Mouse (Mus musculus) gastrocnemius, adult 8-10 months (tissue): ENCODE measurements around the gene Mphosph9. TPM values are rescaled to one million over a fixed set of nuclear protein-coding genes. Genes with fewer than 3 reads are reported as not detected.
"Not testable (repeated sequence)": the region's sequence is repeated elsewhere in the genome, so short reads cannot be mapped to it uniquely, and the experiment has no call there.

Experiments
- DNase-seq, 2 experiments: peaks; one replicate each; pipeline ENCODE4 v3.0.0; 2022; ENCODE audit warnings: low spot score in 2 of 2
- total RNA-seq, 4 experiments: library from RNA; stranded (reverse); gene quantifications; 2 replicates each; pipeline ENCODE4 v1.2.4; 2022

Gene Mphosph9
- total RNA-seq, 4 experiments from 2014 or later = 2.0 to 3.1 (median 2.6) TPM

GRCm38 (mm10) chr5:124240841-124241685, 86.7 kb downstream of the Mphosph9 start:
- no peak for DNase-seq

GRCm38 (mm10) chr5:124236180-124236579, 91.6 kb downstream of the Mphosph9 start:
- DNase-seq = no peak

DNA sequence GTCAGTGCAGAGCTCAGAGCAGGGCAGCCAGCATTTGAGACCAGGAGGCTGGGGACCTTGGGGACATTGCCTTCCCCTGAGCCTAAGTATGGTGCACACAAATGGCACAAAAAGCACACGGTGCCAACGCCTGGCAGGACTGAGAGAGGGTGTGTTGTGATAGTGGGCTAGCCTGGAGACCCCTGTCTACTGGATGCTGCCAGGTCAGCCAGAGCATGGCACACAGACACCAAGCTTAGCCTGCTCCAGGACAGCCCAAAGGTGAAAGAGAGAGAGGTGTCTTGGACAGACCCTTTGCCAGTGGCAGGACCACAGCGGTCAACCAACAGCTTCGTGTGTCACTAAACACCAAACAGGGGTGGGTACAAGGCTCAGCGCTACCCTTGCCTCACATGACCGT, 93.0 kb downstream of the Mphosph9 start:
- no peak for DNase-seq

DNA sequence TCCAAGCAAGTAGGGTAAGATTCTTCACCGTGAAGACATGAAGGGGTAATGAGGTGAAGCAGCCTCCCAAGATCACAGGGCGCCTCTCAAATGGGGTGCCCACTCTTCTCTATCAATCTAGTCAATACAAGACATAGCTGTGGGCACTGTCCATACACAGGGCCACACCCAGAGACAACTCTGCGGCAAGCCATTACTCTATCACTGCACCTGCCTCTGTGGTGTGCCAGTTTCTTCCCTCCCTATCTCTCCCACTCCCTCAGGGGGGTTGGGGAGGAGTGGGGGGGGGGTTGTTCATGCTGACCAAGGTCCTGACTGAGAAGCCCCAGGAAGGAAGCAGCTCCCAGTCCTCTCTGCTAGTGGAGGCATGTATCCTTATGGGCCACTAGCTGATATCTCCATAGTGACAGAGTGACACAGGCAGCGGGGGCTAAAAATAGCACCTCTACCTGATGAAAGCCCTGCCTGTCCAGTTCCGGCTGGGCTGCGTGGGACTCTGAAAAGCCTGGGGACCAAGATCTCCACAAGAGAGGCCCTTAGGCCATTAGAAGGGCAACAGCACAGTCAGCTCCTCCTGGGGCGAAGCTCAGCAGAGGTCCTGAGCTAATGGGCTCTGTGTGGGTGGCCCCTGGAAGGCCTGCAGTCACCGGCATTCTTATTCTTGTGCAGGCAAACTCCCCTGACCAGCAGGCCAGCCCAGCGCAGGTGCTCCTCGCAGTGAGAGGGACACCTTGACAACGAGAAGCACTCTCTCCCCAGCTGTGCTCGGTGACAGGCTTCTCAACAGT, 93.7 kb downstream of the Mphosph9 start:
- DNase-seq = no peak

GRCm38 (mm10) chr5:124233144-124233465, 94.7 kb downstream of the Mphosph9 start:
- no peak for DNase-seq

- DNase-seq = no peak
Measured at GRCm38 (mm10) chr5:124232360-124233143, 95.2 kb downstream of the Mphosph9 start.

GRCm38 (mm10) chr5:124230461-124230860, 97.3 kb downstream of the Mphosph9 start:
- no peak for DNase-seq

DNA sequence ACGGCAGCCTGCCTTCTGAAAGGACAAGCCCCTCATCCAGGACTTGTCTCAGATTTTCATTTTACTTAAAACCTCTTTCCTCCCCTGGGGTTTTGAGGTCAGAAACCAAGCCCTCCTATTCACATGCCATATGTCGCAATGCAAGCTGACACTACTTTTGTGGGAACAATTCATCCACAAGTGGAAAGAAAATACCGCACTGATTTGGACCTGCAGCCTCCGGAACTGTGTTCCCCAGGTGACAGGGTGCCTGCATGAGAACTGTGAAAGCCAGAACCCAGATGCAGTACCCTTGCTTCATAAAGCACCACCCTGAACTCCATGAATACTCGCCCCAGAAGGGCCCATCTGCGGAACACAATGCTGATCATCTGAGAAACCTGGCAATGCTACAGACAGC, 100.6 kb downstream of the Mphosph9 start:
- no peak for DNase-seq

- DNase-seq = no peak
Measured at GRCm38 (mm10) chr5:124226494-124226893, 101.3 kb downstream of the Mphosph9 start.

DNA sequence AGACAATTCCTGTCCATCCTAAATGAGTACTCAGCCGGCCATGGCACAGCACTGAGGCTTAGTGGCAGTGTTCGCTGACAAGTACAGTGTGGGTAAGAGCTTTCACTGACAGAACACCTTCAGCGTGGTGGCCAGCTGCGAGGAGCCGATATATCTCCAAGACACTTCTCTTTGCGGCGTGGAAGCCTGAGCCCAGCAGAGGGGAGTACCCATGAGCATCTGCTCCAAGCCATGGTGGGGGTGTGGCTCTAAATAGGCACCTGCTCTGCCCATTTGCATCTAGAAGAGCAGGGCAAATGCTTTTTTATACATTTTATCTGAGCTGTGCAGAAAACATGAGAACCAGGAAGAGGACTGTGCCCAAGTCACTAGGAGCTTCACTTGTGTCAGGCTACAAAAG, 101.9 kb downstream of the Mphosph9 start:
- DNase-seq = no peak

DNA sequence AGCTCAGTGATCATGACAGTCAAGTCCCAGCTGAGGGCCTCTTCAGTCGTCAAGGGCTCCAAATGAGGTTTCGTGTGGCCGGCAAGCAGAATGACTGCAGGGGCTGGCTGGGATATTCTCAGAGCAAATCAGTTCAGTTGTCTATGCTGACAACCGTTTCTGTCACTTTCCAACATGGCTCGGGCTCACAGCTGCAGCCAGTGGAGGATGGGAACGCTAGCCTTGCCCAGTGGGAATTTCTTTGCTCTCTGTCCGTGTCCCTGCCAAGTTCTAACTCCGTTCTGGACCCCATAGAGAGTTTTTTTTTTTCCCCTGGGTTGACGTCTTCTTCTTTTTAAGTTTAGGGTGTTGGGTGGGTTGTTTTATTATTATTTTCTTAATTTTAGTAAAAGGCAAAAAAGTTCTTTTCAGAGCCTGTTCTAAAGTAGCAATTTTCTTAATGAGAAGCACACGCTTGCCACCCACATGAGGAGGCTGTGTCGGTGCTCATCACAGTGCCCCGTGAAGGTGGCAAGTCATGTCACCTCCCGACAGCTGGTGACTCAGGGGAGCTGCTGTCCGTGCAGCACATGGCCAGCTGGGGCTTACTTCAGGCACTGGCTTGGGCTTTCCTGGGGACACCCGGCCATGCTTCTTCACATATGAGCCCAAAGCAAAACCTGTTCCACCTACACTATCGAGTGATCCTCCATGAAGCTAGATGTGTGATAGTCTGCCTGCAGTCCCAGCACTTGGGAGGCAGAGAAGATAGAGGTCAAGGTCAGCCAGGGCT, 103.3 kb downstream of the Mphosph9 start:
- DNase-seq = peak in 1 of 2 experiments; percentile 37

GRCm38 (mm10) chr5:124223574-124223973, 104.2 kb downstream of the Mphosph9 start:
- no peak for DNase-seq

GRCm38 (mm10) chr5:124222696-124223095, 105.1 kb downstream of the Mphosph9 start:
- peak in 1 of 2 experiments; percentile 49 for DNase-seq

DNA sequence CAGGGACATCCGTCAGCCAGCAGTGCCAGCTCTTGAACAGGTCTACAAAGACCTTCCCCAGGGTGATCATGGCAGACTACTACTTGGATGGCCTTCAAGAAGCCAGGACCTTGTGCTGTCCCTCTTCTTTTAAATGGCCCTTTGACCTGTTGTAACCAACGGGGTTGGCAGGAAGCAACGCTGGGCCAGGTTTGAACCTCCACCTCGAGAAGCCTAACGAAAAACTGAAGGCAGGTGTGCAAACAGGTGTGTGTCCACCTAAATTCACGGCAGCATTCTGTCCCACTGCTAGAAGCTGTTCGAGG, 106.1 kb downstream of the Mphosph9 start:
- no peak for DNase-seq

DNA sequence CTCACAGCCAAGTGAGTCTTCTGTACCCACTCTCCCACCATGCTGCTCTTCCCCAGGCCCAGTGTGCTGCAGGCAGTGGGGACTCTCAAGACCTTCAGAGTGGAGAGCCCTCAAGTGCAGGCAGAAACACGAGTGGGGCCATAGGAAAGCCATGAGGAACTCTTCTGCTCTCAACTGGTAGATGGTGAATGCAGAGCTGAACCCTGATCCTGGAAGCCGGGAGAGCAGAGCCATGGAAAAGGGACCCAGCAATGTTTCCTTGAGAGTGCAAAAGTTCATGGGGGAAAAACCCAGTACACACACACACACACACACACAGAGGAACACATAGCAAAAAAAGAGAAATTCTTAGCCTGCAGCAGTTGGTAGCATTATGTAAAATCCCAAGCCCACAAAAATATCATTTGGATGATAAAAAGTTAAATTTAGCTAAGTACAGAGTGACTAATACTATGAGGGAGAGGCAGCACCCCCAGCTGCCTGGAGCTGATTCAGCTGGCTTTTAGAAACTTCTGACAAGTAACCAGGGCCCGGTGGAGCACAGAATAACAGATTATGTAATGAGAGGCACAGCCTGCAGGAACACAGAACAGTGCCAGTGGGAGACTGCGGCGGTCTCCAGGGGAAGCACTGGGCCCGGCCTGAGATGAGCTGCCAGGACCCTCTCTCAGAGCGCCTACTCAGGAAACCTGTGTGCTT, 106.6 kb downstream of the Mphosph9 start:
- DNase-seq = peak; percentile 80 to 85

DNA sequence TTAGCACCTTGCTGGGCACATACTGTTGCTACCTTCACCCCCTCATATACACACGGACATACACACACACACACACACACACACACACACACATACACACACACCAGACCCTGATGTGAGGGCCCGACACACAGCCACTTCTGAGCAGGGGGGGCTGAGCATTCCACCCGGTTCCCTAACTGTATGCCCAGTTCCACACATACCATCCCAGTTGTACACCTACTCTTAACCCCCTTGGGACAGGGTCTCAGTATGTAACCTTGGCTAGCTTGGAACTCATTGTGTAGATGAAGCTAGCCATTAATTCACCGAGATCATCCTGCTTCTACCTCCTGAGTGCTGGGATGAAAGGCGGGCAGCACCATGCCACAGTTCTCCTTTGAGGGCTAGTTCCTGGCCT, 107.2 kb downstream of the Mphosph9 start:
- no peak for DNase-seq

DNA sequence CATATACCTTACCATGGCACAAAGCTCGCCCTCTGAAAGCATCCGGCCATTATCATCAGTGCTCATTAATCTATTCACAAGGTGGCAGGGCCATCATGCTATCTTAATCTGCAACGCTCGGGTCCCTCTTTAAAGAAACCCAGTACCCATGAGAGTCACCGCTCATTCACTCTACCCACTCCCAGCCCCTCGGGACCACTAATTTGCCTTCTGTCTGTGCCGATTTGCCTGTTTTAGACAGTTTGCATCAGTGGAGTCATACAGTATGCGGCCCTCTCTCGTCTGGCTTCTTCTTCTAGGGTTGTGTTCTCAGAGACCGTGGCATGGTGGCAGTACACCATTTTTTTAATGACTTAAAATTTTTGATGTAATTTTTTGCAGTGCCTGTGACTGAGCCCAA, 108.3 kb downstream of the Mphosph9 start:
- no peak for DNase-seq

DNA sequence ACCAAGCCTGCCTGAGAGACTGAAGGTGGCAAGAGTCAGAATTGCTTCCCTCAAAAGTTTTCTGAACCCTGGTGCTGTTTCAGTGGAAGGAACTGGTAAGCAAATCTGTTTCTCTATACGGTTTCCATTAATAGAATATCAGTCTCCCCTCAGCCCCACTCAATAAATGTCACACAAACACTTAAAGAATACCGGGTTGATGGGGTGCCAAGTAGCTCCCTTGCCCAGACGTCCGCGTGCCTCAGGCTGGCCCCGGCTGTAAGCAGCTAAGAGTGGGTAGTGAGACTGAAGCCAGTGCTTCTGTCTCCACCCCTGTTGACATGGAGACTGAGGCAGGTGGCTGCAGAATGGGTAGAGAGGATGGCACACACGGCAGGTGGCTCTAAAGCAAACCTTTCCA, 108.8 kb downstream of the Mphosph9 start:
- no peak for DNase-seq

DNA sequence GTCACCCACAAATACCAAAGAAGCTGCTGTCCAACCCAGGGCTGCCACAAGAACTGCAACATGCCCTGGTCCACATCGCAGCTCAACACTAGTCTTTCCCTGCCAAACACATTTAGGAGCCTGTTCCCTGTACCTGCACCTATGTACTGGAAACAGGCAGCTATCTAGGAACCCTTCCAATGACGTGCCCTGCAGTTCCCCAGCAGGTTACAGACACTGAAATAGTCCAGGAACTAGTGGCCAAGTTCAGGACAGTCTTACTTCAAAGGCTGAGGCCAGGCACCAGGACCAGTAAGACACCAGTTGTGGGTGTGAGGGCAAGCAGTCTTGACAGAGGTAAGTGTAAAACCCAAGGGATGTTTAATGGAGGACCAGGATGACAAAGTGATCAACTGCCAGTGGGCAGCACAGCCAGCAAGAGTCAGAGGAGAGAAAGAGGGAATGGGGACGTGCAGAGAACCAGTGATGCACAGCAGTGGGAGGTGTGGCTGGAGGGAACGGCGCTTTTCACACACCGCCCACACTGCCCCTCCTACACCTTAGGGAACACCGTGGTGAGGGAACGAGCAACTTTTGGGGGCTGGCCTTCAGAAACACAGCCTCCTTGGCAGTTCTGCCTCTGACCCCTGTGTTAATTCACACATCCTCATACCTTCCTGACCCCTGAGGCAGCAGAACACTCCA, 110.1 kb downstream of the Mphosph9 start:
- no peak for DNase-seq

- not testable (repeated sequence) for DNase-seq
Measured at GRCm38 (mm10) chr5:124217092-124217491, 110.7 kb downstream of the Mphosph9 start.
